Mouse (Mus musculus) heart, embryonic 12.5 days (tissue): Measurements from ENCODE around the gene Gabra4. TPM values are rescaled to one million over a fixed set of nuclear protein-coding genes. Genes with fewer than 3 reads are reported as not detected.
A peak's percentile ranks its signal among the peaks of the same experiment; 100 is the strongest.

ENCODE experiments used
- ATAC-seq: fragments of 200-750 bp; cut with Nextera tagmentation; 2 replicates; pipeline ENCODE4 v1.8.0; 2017; ENCODE audit warnings: moderate TSS enrichment, moderate library complexity; ENCODE audit not compliant: insufficient number of reproducible peaks, low FRiP score
- H3K27ac ChIP-seq: fragments of 300-500 bp; sonication (generic); 2 replicates; pipeline ENCODE4 v1.5.1; 2016; ENCODE audit warnings: mild to moderate bottlenecking, moderate library complexity; ENCODE audit not compliant: poor library complexity, severe bottlenecking
- H3K27me3 ChIP-seq: fragments of 300-500 bp; sonication (generic); replicated peaks from 2 replicates; pipeline ENCODE4 v1.6.1; 2016; ENCODE audit warnings: mild to moderate bottlenecking, moderate library complexity
- H3K36me3 ChIP-seq: fragments of 300-500 bp; sonication (generic); 2 replicates; pipeline ENCODE4 v1.6.1; 2016; ENCODE audit warnings: mild to moderate bottlenecking, moderate library complexity
- H3K4me1 ChIP-seq: fragments of 300-500 bp; sonication (generic); replicated peaks from 2 replicates; pipeline ENCODE4 v1.6.1; 2016; ENCODE audit warnings: mild to moderate bottlenecking
- H3K4me2 ChIP-seq: fragments of 300-500 bp; sonication (generic); 2 replicates; pipeline ENCODE4 v1.6.1; 2016; ENCODE audit warnings: mild to moderate bottlenecking, moderate library complexity
- H3K4me3 ChIP-seq: fragments of 300-500 bp; sonication (generic); 2 replicates; pipeline ENCODE4 v1.5.1; 2016; ENCODE audit warnings: mild to moderate bottlenecking
- H3K9ac ChIP-seq: fragments of 300-500 bp; sonication (generic); 2 replicates; pipeline ENCODE4 v1.6.1; 2016; ENCODE audit warnings: mild to moderate bottlenecking, moderate library complexity
- H3K9me3 ChIP-seq: fragments of 300-500 bp; sonication (generic); replicated peaks from 2 replicates; pipeline ENCODE4 v1.6.1; 2016; ENCODE audit warnings: mild to moderate bottlenecking, moderate library complexity
- WGBS: fragments of 180-500 bp; shearing (Covaris S2); methylation state at CpG from one replicate; pipeline ENCODE4 v1.1.7; 2016; 5-methylcytosine and 5-hydroxymethylcytosine counted together
- polyA plus RNA-seq: library from polyadenylated mRNA; unstranded; fragments of >200 nt; fragmentation: Nextera tagmentation; extraction: Ambion mirVana; gene quantifications from 2 replicates; pipeline ENCODE4 v1.2.1, GENCODE M21; 2016

Gabra4 gene
- polyA plus RNA-seq, result 7.7 and 7.8 TPM in 2 replicates

GRCm38 (mm10) chr5:71658115-71658497 lies at the start of gene Gabra4:
Gabra4 (minus strand) TSS chr5:71658308.
- WGBS, result 1% methylated on average over 15 of the region's 15 CpGs
- peak within 1 kb of the TSS; percentile 65 for H3K9ac ChIP-seq
- peak; percentile 48 for ATAC-seq
- no peak within 1 kb of the TSS for H3K27ac ChIP-seq
- no peaks in the 10 kb centered on the region for H3K9me3 ChIP-seq
- H3K4me1 ChIP-seq, result peaks cover 12% of the 10 kb centered on the region
- peak within 1 kb of the TSS; percentile 74 for H3K4me3 ChIP-seq
- no peaks in the 10 kb centered on the region for H3K36me3 ChIP-seq
- peaks cover 18% of the 10 kb centered on the region; the same call in 1 of the 2 replicates for H3K27me3 ChIP-seq
- H3K4me2 ChIP-seq, result peak within 1 kb of the TSS; percentile 99

DNA sequence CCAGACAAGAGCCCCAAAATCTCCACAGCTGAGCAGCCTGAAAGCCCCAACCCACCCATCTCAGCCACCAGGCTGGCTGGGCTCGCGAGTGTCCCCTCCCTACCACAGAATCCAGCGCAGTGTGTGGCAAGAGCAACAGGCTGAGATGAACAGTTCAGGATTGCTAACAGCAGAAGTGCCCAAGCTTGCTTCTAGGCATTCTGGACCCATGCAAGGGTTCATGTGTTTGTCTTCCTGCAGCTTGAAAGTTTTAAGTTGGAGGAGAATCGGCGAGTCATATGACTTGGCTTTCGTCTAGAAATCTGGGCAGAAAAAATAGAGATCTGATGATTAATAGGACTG lies 43.1 kb upstream of the Gabra4 start:
- no peak; the same call in 1 of the 2 replicates for ATAC-seq
- Histone ChIP-seq H3K4me3 (peak overlapping the region; percentile 51), H3K9ac (peak overlapping the region; percentile 45), H3K4me2 (peak overlapping the region; percentile 99), H3K9me3 (no peaks in the 10 kb centered on the region), H3K36me3 (no peaks in the 10 kb centered on the region), H3K27me3 (peaks cover 4% of the 10 kb centered on the region), H3K27ac (no peak overlapping the region), H3K4me1 (no peaks in the 10 kb centered on the region)
- WGBS, result 2% methylated on average over 6 of the region's 6 CpGs

GRCm38 (mm10) chr5:71700468-71701272 lies 42.6 kb upstream of the Gabra4 start:
- Histone ChIP-seq H3K27me3 (peaks cover 4% of the 10 kb centered on the region), H3K36me3 (no peaks in the 10 kb centered on the region), H3K4me3 (peak overlapping the region; percentile 51), H3K9ac (peak overlapping the region; percentile 45), H3K4me1 (no peaks in the 10 kb centered on the region), H3K9me3 (no peaks in the 10 kb centered on the region), H3K27ac (no peak overlapping the region), H3K4me2 (peak overlapping the region; percentile 99)
- peak; percentile 89 for ATAC-seq
- under 1% methylated on average over 46 of the region's 46 CpGs for WGBS

DNA sequence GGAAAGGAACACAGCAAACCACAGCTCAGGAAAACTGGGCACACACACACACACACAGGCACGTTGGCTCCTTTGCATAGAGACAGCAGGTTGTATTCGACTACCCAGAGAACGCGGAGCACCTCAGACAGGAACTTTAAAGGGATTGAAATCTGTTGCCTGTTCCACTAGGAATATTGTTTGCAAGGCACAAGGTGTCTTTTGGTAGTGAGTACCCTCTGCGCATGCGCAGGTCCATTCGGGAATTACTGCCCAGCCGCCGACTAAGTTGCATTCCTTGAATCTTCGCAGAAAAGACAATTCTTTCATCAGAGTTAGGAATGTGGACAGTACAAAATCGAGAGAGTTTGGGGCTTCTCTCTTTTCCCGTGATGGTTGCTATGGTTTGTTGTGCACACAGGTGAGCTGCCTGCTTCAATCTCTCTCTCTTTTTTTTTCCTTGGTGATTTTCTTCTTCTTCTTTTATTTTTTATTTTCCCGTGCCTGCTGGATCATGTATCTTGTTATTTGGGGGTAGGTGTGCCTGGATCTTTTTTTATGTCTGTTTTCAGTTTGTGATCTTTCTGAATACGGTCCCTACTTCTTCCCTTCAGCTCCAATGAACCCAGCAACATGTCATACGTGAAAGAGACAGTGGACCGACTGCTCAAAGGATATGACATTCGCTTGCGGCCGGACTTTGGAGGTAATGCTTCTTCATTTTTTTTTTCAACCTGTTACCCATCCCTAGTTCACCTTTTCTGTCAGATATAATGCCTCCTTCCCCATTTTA lies 41.8 kb upstream of the Gabra4 start:
- no peak for ATAC-seq
- no peak overlapping the region for H3K27ac ChIP-seq
- H3K4me1 ChIP-seq, result no peaks in the 10 kb centered on the region
- H3K4me2 ChIP-seq, result peak overlapping the region; percentile 99
- H3K9me3 ChIP-seq, result no peaks in the 10 kb centered on the region
- H3K27me3 ChIP-seq, result peaks cover 4% of the 10 kb centered on the region
- H3K36me3 ChIP-seq, result no peaks in the 10 kb centered on the region
- H3K4me3 ChIP-seq, result peak overlapping the region; percentile 51
- peak overlapping the region; percentile 45; the same call in 1 of the 2 replicates for H3K9ac ChIP-seq
- 1% methylated on average over 19 of the region's 19 CpGs for WGBS

- H3K27ac ChIP-seq, result no peak overlapping the region
- H3K27me3 ChIP-seq, result no peaks in the 10 kb centered on the region
- no peak overlapping the region for H3K4me2 ChIP-seq
- WGBS, result 59% methylated on average over 4 of the region's 4 CpGs
- ATAC-seq, result no peak
- H3K4me3 ChIP-seq, result no peak overlapping the region
- no peaks in the 10 kb centered on the region for H3K9me3 ChIP-seq
- no peak overlapping the region for H3K9ac ChIP-seq
- no peaks in the 10 kb centered on the region for H3K4me1 ChIP-seq
- no peaks in the 10 kb centered on the region for H3K36me3 ChIP-seq
These were observed 7.5 kb upstream of the Gabra4 start for GRCm38 (mm10) chr5:71665593-71665992.

DNA sequence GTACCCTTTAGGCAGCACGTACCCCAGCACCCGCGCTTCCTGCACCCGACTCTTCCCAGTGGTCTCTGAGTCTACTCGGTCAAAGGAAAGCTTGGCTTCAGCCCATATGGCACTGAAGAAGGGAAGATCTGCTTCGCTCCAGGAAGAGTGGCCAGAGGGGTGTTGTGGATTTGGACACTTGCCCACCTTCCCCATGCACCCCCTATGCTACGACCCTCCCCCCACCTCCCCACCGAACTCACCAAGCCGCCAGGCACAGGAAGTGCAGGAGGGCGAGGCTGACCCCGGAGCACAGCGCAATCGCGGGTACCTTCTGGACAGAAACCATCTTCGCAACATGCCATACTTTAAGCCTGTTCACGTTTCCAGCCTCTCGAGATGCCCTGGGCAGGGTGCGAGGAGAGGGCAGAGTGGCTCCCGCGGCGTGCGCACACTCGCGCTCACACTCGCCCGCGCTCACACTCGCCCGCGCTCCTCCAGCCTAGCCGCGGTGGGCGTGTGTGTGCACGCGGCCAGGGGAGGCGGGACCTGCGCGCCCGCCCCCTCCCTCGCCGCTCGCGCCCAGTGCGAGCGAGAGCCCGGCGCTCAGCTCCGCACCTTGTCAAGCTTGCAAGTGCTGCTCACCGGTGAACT lies 510 bp downstream of the Gabra4 start, which contains the start of gene Gabrb1:
Gabrb1 (plus strand) TSS at position 632 of the 633 bp plus-strand sequence.
- Histone ChIP-seq H3K36me3 (no peaks in the 10 kb centered on the region), H3K9ac (peak within 1 kb of the TSS; percentile 65), H3K27ac (no peak within 1 kb of the TSS), H3K4me1 (peaks cover 12% of the 10 kb centered on the region), H3K27me3 (peaks cover 18% of the 10 kb centered on the region; the same call in 1 of the 2 replicates), H3K9me3 (no peaks in the 10 kb centered on the region), H3K4me2 (peak within 1 kb of the TSS; percentile 99), H3K4me3 (peak within 1 kb of the TSS; percentile 74)
- WGBS, result under 1% methylated on average over 49 of the region's 49 CpGs
- peak; percentile 81 for ATAC-seq

GRCm38 (mm10) chr5:71656771-71657170 lies 1.3 kb downstream of the Gabra4 start:
- ATAC-seq, result no peak
- H3K9me3 ChIP-seq, result no peaks in the 10 kb centered on the region
- H3K4me2 ChIP-seq, result peak overlapping the region; percentile 99

DNA sequence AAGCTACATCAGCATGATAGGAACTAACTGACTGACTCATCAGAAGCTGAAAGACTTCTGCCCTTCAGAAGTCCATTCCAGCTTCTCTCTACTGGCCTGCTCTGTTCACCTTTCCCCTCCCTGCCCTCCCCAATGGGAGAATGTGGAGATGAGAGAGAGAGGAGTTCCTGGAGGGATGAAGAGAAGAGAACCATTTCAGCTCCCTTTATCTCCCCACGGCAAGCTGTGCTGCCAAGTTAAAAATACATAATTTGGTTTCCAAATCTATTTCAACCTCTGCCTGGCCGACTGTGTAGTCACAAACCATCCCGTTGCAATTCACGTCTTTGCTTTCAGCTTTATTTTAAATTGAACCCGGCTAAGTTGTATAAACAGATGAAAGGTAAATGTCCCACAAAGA lies 4.1 kb downstream of the Gabra4 start:
- no peaks in the 10 kb centered on the region for H3K9me3 ChIP-seq
- 75% methylated on average over 5 of the region's 5 CpGs for WGBS
- H3K4me3 ChIP-seq, result no peak overlapping the region
- H3K9ac ChIP-seq, result no peak overlapping the region
- H3K4me2 ChIP-seq, result no peak overlapping the region
- 0 out of 2 replicates have a peak, but pooled peaks cover 12% of the 10 kb centered on the region for H3K27me3 ChIP-seq
- no peaks in the 10 kb centered on the region for H3K36me3 ChIP-seq
- no peak overlapping the region for H3K27ac ChIP-seq
- peaks cover 12% of the 10 kb centered on the region for H3K4me1 ChIP-seq
- no peak for ATAC-seq

More at GRCm38 (mm10) chr5:71656771-71657170, 1.3 kb downstream of the Gabra4 start:
- 8% methylated on average over 10 of the region's 10 CpGs for WGBS
- Histone ChIP-seq H3K36me3 (no peaks in the 10 kb centered on the region), H3K9ac (no peak overlapping the region), H3K27ac (no peak overlapping the region), H3K27me3 (peaks cover 18% of the 10 kb centered on the region; the same call in 1 of the 2 replicates), H3K4me1 (peaks cover 12% of the 10 kb centered on the region), H3K4me3 (peak overlapping the region; percentile 74)

DNA sequence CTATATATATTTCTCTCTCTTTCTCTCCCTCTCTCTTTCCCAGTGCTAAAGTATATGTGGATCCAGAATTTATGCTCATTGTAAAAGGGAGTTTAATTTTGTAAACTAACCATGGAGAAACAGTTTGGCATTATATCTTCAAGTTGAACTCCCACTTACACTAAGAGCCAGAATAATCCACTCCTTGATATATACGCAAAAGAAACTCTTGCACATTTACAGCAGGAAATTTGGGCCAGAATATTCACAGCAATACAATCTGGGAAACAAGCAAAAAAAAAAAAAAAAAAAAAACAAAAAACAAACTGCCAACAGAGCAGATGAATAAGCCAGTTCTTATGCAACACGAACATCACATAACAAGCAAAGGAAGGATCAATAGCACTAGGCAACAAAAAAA lies 10.0 kb downstream of the Gabra4 start:
- Histone ChIP-seq H3K9me3 (no peaks in the 10 kb centered on the region), H3K4me2 (no peak overlapping the region), H3K4me3 (no peak overlapping the region), H3K27ac (no peak overlapping the region), H3K4me1 (no peaks in the 10 kb centered on the region), H3K9ac (no peak overlapping the region), H3K36me3 (no peaks in the 10 kb centered on the region), H3K27me3 (no peaks in the 10 kb centered on the region)
- WGBS, result 82% methylated on average over 2 of the region's 2 CpGs
- ATAC-seq, result no peak

DNA sequence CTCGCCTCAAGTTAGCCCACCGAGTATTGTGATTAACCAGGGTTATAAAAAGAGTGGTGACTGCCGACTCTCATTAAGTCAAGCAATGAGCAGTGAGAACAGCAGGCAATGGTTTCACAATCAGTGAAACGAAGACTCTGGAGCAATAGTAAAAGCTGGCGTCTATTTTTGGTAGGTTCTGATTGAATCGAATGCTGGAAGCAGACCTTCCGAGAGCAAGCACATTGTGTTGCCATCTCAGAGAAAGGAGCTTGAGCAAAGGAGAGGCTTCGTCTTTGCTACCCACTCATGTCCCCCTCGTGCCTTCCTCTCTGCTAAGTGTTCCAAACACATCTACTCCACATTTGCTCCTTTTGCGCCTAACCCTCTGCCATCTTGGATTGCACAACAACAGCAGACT lies 18.3 kb downstream of the Gabra4 start:
- no peak overlapping the region for H3K4me3 ChIP-seq
- H3K36me3 ChIP-seq, result no peaks in the 10 kb centered on the region
- H3K4me1 ChIP-seq, result no peaks in the 10 kb centered on the region
- H3K27ac ChIP-seq, result no peak overlapping the region
- H3K4me2 ChIP-seq, result no peak overlapping the region
- no peak overlapping the region for H3K9ac ChIP-seq
- no peaks in the 10 kb centered on the region for H3K27me3 ChIP-seq
- 78% methylated on average over 10 of the region's 10 CpGs for WGBS
- H3K9me3 ChIP-seq, result no peaks in the 10 kb centered on the region
- no peak for ATAC-seq

DNA sequence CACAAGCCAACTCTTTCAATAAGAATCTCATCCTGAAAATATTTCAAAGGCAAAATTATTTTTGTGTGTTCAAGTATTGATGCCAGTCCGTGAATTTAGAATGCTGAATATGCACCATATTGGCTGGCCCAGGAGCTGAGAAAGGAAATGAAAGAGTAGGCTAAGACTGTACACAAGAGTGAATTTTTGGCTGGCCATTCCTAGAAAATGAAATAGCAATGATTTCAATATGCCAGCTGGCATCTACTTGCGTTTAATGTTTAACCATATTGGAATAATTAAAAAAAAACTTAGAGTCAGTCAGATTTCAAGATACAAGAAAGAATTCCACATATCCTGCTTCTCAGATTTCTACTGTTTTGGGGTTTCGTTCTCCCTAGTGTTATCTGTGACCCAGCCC lies 30.3 kb downstream of the Gabra4 start:
- Histone ChIP-seq H3K27ac (no peak overlapping the region), H3K27me3 (no peaks in the 10 kb centered on the region), H3K4me3 (no peak overlapping the region), H3K36me3 (no peaks in the 10 kb centered on the region), H3K4me2 (no peak overlapping the region), H3K4me1 (no peaks in the 10 kb centered on the region), H3K9ac (no peak overlapping the region), H3K9me3 (no peaks in the 10 kb centered on the region)
- WGBS, result 78% methylated on average over 3 of the region's 3 CpGs
- no peak for ATAC-seq
